Mouse (Mus musculus) v-Abl transformed pro-B cells (cell line): Measurements from ENCODE around the gene Ufsp1.

Experiments used
- in situ Hi-C, 2 experiments: fragments of 400-800 bp; cut with MboI; formaldehyde crosslinking; loops; one replicate each; pipeline ENCODE4 v1.15.1; 2025; ENCODE audit not compliant: unreplicated experiment in 2 of 2

Ufsp1 gene

GRCm38 (mm10) chr5:137294744-137295093, 290 bp downstream of the Ufsp1 start:
- in situ Hi-C loops, result loop anchor here (5.0 kb wide), 3 partner anchors 38 to 88 kb away; partner anchors contain the start of gene Slc12a9 (in 1 of the 2)

GRCm38 (mm10) chr5:137295296-137295695, 867 bp downstream of the Ufsp1 start:
- in situ Hi-C loops, result no loop called here

GRCm38 (mm10) chr5:137295712-137296111, 1.3 kb downstream of the Ufsp1 start:
- in situ Hi-C loops, result no loop called here

- in situ Hi-C loops, result no loop called here
These were observed 2.7 kb downstream of the Ufsp1 start for GRCm38 (mm10) chr5:137297126-137297525.

GRCm38 (mm10) chr5:137299240-137299639, 4.8 kb downstream of the Ufsp1 start:
- in situ Hi-C loops, result no loop called here

GRCm38 (mm10) chr5:137301253-137301652, 6.8 kb downstream of the Ufsp1 start:
- in situ Hi-C loops, result no loop called here

GRCm38 (mm10) chr5:137303609-137304008, 9.2 kb downstream of the Ufsp1 start:
- in situ Hi-C loops, result no loop called here

- in situ Hi-C loops, result no loop called here
These were observed 9.7 kb downstream of the Ufsp1 start for GRCm38 (mm10) chr5:137304165-137304564.

- in situ Hi-C loops, result no loop called here
These were observed 10.4 kb downstream of the Ufsp1 start for GRCm38 (mm10) chr5:137304816-137305215.

GRCm38 (mm10) chr5:137305822-137306221, 11.4 kb downstream of the Ufsp1 start:
- in situ Hi-C loops, result no loop called here

- in situ Hi-C loops, result no loop called here
These were observed 12.1 kb downstream of the Ufsp1 start for GRCm38 (mm10) chr5:137306439-137307005.

GRCm38 (mm10) chr5:137307071-137307912, 12.9 kb downstream of the Ufsp1 start, which contains the start of gene Srrt:
Srrt (minus strand) TSS chr5:137307674.
- in situ Hi-C loops, result no loop called here

GRCm38 (mm10) chr5:137308356-137308755, 13.9 kb downstream of the Ufsp1 start:
- in situ Hi-C loops, result no loop called here

- in situ Hi-C loops, result loop anchor here in 1 of 2 experiments (10.0 kb wide), 1 partner anchor 471 kb away; the partner anchor contains the start of genes Mepce and Zcwpw1
These were observed 19.2 kb downstream of the Ufsp1 start for GRCm38 (mm10) chr5:137313466-137314192.

- in situ Hi-C loops, result loop anchor here in 1 of 2 experiments (10.0 kb wide), 1 partner anchor 470 kb away; the partner anchor contains the start of genes Mepce and Zcwpw1
These were observed 20.0 kb downstream of the Ufsp1 start, which contains the start of gene Trip6 for GRCm38 (mm10) chr5:137314193-137315083. Trip6 (minus strand) TSS chr5:137314404.

GRCm38 (mm10) chr5:137315084-137315903, 20.9 kb downstream of the Ufsp1 start:
- in situ Hi-C loops, result loop anchor here in 1 of 2 experiments (10.0 kb wide), 1 partner anchor 470 kb away; the partner anchor contains the start of genes Mepce and Zcwpw1

- in situ Hi-C loops, result loop anchor here in 1 of 2 experiments (10.0 kb wide), 1 partner anchor 467 kb away; the partner anchor contains the start of genes Mepce and Zcwpw1
These were observed 22.9 kb downstream of the Ufsp1 start for GRCm38 (mm10) chr5:137317361-137317760.

- in situ Hi-C loops, result loop anchor here in 1 of 2 experiments (10.0 kb wide), 1 partner anchor 466 kb away; the partner anchor contains the start of genes Mepce and Zcwpw1
These were observed 24.1 kb downstream of the Ufsp1 start for GRCm38 (mm10) chr5:137318570-137318969.

GRCm38 (mm10) chr5:137320996-137321395, 26.6 kb downstream of the Ufsp1 start:
- in situ Hi-C loops, result no loop called here
